Mouse (Mus musculus) midbrain, embryonic 12.5 days (tissue): Measurements from ENCODE around the gene Mycbp2. TPM values are rescaled to one million over a fixed set of nuclear protein-coding genes. Genes with fewer than 3 reads are reported as not detected.

Source experiments
- ATAC-seq: fragments of 200-750 bp; cut with Nextera tagmentation; 2 replicates; pipeline ENCODE4 v1.8.0; 2017; ENCODE audit warnings: low read depth, moderate TSS enrichment, moderate library complexity; ENCODE audit not compliant: low FRiP score
- H3K27ac ChIP-seq: fragments of 300-500 bp; sonication (generic); replicated peaks from 2 replicates; pipeline ENCODE4 v1.5.1; 2016; ENCODE audit warnings: mild to moderate bottlenecking
- H3K27me3 ChIP-seq: fragments of 300-500 bp; sonication (generic); 2 replicates; pipeline ENCODE4 v1.6.1; 2016; ENCODE audit warnings: mild to moderate bottlenecking
- H3K36me3 ChIP-seq: fragments of 300-500 bp; sonication (generic); 2 replicates; pipeline ENCODE4 v1.6.1; 2016
- H3K4me1 ChIP-seq: fragments of 300-500 bp; sonication (generic); 2 replicates; pipeline ENCODE4 v1.6.1; 2016
- H3K4me2 ChIP-seq: fragments of 300-500 bp; sonication (generic); replicated peaks from 2 replicates; pipeline ENCODE4 v1.6.1; 2016; ENCODE audit warnings: mild to moderate bottlenecking, moderate library complexity
- H3K4me3 ChIP-seq: fragments of 300-500 bp; sonication (generic); 2 replicates; pipeline ENCODE4 v1.5.1; 2016; ENCODE audit warnings: mild to moderate bottlenecking
- H3K9ac ChIP-seq: fragments of 300-500 bp; sonication (generic); replicated peaks from 2 replicates; pipeline ENCODE4 v1.6.1; 2016; ENCODE audit warnings: mild to moderate bottlenecking, moderate library complexity
- H3K9me3 ChIP-seq: fragments of 300-500 bp; sonication (generic); 2 replicates; pipeline ENCODE4 v1.6.1; 2016; ENCODE audit warnings: mild to moderate bottlenecking
- WGBS: fragments of 180-500 bp; shearing (Covaris S2); methylation state at CpG from one replicate; pipeline ENCODE4 v1.1.7; 2016; 5-methylcytosine and 5-hydroxymethylcytosine counted together
- polyA plus RNA-seq: library from polyadenylated mRNA; unstranded; fragments of >200 nt; fragmentation: Nextera tagmentation; extraction: Ambion mirVana; gene quantifications from 2 replicates; pipeline ENCODE4 v1.2.1, GENCODE M21; 2016

Mycbp2 gene
- 34.4 and 37.1 TPM in 2 replicates for polyA plus RNA-seq

DNA sequence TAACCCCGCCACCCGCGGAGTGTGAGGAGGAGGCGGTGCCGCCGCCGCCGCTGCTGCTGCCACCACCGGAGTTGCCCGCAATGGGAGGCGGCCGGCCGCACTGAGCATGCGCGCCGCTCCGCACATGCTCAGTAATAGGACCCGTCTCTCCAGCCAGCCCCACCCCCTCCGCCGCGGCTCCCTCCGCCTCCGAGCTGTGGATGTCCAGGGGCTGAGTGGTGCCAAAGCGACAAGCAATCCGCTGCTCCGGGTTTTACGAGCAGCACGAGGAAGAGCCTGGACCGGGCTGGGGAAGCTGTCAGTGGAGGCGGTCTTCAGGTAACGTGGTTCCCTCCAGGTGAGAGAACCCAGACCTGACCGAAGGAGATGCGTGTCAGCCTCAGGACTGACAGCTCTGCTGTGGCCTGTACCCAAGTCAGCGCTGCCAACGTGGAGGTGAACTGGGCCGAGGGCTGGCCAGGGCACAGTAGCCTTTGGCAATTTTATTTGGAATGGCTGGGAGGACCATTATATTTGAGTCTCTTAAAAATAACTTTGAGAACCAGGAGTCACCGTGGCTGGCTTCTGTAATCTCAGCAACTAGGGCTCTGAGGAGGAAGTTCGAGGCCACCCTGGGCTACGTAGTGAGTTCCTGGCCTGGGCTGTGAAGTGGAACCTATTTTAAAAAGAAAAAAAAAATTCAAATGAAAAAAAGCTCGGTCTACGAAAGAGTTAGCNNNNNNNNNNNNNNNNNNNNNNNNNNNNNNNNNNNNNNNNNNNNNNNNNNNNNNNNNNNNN lies at the start of gene Mycbp2:
TSS of gene Mycbp2 (minus strand) at position 86 of the 777 bp plus-strand sequence.
- Histone ChIP-seq H3K4me2 (peak within 1 kb of the TSS; percentile 77), H3K4me3 (peak within 1 kb of the TSS; percentile 85), H3K27ac (peak within 1 kb of the TSS; percentile 97), H3K4me1 (peaks cover 21% of the 10 kb centered on the region), H3K27me3 (no peaks in the 10 kb centered on the region), H3K36me3 (no peaks in the 10 kb centered on the region), H3K9ac (peak within 1 kb of the TSS; percentile 86), H3K9me3 (no peaks in the 10 kb centered on the region)
- WGBS, result 5% methylated on average over 39 of the region's 41 CpGs
- peak; percentile 98 for ATAC-seq

DNA sequence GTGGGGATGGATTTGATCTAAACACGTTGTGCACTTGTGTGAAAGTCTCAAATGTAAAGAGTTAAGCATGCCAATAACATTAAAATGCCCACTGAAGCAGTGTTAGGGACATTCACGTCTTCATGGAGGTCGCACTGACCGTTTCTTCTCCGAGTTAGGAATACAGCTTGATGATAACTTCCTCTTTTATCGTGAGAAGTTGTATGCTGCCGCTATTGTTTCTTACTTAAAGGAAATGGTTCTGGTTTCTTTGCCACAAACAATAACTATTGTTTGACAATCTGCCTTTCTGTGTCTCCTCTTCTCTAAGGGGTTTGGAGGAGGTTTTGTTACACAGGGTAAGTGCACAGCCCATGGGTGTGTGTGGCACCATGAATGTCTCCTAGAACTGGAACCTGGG lies 45.8 kb upstream of the Mycbp2 start:
- Histone ChIP-seq H3K9me3 (no peaks in the 10 kb centered on the region), H3K9ac (no peak overlapping the region), H3K4me2 (no peak overlapping the region), H3K4me3 (no peak overlapping the region), H3K27me3 (no peaks in the 10 kb centered on the region), H3K27ac (no peak overlapping the region), H3K4me1 (no peaks in the 10 kb centered on the region), H3K36me3 (no peaks in the 10 kb centered on the region)
- 68% methylated on average over 7 of the region's 7 CpGs for WGBS
- no peak for ATAC-seq

DNA sequence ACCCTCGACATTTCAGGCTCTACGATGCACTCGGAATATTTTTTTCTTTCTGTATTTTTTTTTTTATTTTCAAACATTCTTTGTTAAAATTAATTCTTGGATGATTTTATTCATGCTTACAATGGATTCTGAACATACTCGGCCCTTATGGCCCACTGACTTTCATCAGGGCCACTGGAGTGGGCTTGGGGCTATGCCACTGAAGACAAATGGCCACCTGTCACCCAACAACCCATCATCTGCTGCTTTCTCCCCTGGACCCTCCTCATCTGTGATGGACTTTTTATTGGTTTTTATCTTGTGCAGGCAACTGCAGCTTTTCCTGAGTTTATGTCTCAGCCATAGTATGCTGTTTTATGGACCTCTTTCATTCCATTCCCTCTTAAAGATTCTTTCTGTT lies 40.8 kb upstream of the Mycbp2 start:
- H3K9ac ChIP-seq, result no peak overlapping the region
- no peak for ATAC-seq
- H3K36me3 ChIP-seq, result no peaks in the 10 kb centered on the region
- no peak overlapping the region for H3K27ac ChIP-seq
- no peak overlapping the region for H3K4me3 ChIP-seq
- WGBS, result 88% methylated on average over 4 of the region's 4 CpGs
- no peaks in the 10 kb centered on the region for H3K4me1 ChIP-seq
- no peaks in the 10 kb centered on the region for H3K9me3 ChIP-seq
- no peak overlapping the region for H3K4me2 ChIP-seq
- no peaks in the 10 kb centered on the region for H3K27me3 ChIP-seq

DNA sequence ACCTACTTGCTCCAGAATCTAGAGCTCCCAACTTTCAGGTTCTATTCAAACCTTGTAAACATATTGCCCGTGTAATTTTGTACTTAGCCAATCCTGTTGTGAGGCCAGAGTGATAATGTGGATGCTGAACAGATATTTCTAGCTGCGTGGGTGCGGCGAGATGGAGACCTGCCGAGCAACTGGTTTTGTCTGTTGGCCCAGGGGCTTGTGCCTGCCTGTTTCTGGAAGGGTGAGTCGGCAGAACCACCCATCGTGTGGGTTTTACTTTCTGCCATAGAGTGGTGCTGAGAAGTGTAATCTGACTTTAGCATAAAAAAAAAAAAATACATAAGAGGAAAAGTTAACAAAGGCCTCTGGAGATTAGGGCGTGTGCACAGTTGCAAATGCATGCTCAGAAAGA lies 40.3 kb upstream of the Mycbp2 start:
- 79% methylated on average over 8 of the region's 8 CpGs for WGBS
- ATAC-seq, result no peak

DNA sequence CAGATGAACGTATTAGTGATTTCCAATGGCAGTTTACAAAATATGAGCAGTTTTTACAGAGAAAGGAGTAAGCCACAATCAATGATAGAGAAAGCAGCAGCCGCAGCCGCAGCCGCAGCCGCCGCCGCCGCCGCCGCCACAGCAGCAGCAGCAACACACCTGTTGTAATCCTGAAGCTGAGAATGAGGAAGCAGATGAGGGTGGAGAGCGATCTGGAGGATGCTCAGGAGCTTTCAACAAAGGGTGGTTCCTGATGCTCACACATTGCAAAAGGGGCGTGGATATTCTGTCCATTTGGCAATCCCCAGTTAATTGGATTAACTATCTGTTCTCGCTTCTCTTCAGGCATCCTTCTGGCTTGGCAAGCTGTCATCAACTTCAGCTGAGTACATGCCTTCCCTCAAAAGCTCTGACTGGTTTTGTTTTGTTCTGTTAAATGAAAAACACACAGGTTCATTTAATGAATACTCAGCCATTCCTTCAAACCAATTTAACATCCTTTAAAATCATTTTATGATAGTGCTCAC lies 38.5 kb upstream of the Mycbp2 start:
- no peak overlapping the region for H3K9ac ChIP-seq
- 66% methylated on average over 13 of the region's 13 CpGs for WGBS
- H3K36me3 ChIP-seq, result no peaks in the 10 kb centered on the region
- no peak overlapping the region for H3K4me2 ChIP-seq
- H3K4me1 ChIP-seq, result no peaks in the 10 kb centered on the region
- H3K27me3 ChIP-seq, result no peaks in the 10 kb centered on the region
- no peak for ATAC-seq
- H3K27ac ChIP-seq, result no peak overlapping the region
- no peak overlapping the region for H3K4me3 ChIP-seq
- no peaks in the 10 kb centered on the region for H3K9me3 ChIP-seq

More for the DNA sequence above, 40.3 kb upstream of the Mycbp2 start:
- H3K36me3 ChIP-seq, result no peaks in the 10 kb centered on the region
- H3K27me3 ChIP-seq, result no peaks in the 10 kb centered on the region
- no peaks in the 10 kb centered on the region for H3K4me1 ChIP-seq
- H3K27ac ChIP-seq, result no peak overlapping the region
- no peaks in the 10 kb centered on the region for H3K9me3 ChIP-seq
- no peak overlapping the region for H3K9ac ChIP-seq
- H3K4me2 ChIP-seq, result no peak overlapping the region
- no peak overlapping the region for H3K4me3 ChIP-seq

DNA sequence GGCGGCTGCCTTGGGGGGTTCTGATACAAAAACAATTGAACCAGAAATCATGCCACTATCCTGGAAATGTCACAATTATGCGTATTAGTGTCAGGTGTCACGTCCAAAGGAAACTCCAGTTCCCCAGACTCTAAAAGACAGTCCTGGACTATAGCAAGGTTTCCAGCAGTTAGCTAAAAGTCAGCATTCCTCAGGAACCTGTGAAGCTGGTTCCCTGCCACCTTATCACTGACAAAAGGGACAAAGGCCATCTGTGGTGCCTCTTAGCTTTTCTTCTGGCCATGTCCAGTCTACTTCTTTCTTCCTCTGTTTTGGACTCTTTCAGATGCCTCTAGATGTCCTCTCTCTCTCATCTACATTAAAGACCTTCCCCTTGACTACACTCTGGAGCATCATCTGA lies 32.1 kb upstream of the Mycbp2 start:
- Histone ChIP-seq H3K9me3 (no peaks in the 10 kb centered on the region), H3K4me2 (no peak overlapping the region), H3K27me3 (no peaks in the 10 kb centered on the region), H3K36me3 (no peaks in the 10 kb centered on the region), H3K4me3 (no peak overlapping the region), H3K9ac (no peak overlapping the region), H3K4me1 (no peaks in the 10 kb centered on the region), H3K27ac (no peak overlapping the region)
- no peak for ATAC-seq
- 79% methylated on average over 3 of the region's 3 CpGs for WGBS

DNA sequence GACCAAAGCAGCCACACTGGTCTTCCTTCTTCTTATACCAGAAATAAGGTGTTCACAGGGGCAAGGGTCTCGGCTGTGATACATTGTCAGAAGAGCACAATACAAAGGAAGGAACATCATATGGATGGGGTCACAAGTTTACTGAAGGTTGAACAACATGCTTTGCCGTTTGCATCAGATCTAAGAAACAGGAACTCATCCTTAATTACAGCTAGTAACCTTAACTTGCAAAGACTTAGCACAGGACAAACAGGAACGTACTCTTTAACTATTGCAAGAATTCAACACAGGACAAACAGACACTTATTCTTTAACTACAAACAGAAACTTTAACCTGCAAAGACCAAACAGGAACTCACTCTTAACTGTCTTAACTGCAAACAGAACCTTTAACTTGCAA lies 30.2 kb upstream of the Mycbp2 start:
- no peaks in the 10 kb centered on the region for H3K4me1 ChIP-seq
- no peak overlapping the region for H3K4me2 ChIP-seq
- H3K36me3 ChIP-seq, result no peaks in the 10 kb centered on the region
- H3K27ac ChIP-seq, result no peak overlapping the region
- no peaks in the 10 kb centered on the region for H3K27me3 ChIP-seq
- H3K9me3 ChIP-seq, result no peaks in the 10 kb centered on the region
- H3K4me3 ChIP-seq, result no peak overlapping the region
- ATAC-seq, result no peak
- no peak overlapping the region for H3K9ac ChIP-seq
- WGBS, result 85% methylated on average over 3 of the region's 3 CpGs

DNA sequence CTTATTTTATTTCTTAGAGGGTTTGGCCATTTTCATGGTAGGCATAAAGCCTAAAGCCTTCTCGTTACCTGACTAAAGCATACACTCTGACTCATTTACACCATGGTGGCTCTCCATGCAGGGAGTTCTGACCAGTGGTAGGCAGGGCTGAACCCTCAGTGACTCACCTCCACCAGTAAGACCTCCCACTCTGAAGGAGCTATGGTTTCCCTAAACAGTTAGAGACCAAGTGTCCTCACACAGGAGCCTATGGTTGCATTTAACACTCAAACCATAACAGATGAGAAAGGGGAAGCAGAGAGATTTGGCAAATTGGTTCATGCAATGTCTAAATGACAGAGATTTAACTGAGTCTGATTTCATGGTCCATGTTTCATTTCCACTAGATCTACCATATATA lies 28.9 kb upstream of the Mycbp2 start:
- no peaks in the 10 kb centered on the region for H3K9me3 ChIP-seq
- 97% methylated on average over 1 of the region's 1 CpGs for WGBS
- H3K4me1 ChIP-seq, result no peaks in the 10 kb centered on the region
- no peak for ATAC-seq
- H3K36me3 ChIP-seq, result no peaks in the 10 kb centered on the region
- no peak overlapping the region for H3K27ac ChIP-seq
- H3K27me3 ChIP-seq, result no peaks in the 10 kb centered on the region
- no peak overlapping the region for H3K4me3 ChIP-seq
- no peak overlapping the region for H3K9ac ChIP-seq
- no peak overlapping the region for H3K4me2 ChIP-seq

DNA sequence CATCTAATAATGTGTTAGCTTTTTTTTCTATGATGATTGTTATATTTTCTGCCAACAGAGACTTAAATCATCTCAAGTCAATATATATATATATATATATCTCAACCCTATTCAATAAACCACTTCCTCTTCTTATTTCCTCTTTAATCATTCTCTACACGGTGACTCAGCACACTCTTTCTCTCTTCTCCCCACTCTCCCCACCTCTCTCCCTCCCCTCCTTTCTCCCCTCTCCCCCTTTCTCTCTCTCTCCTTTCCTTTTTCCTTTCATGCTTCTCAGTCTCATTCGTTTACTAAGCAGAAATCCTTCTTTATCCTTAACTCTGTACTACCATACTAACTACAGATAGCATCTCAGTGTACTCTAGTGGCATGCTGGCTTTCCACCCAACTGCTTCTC lies 16.6 kb upstream of the Mycbp2 start:
- Histone ChIP-seq H3K4me2 (no peak overlapping the region), H3K9ac (no peak overlapping the region)

DNA sequence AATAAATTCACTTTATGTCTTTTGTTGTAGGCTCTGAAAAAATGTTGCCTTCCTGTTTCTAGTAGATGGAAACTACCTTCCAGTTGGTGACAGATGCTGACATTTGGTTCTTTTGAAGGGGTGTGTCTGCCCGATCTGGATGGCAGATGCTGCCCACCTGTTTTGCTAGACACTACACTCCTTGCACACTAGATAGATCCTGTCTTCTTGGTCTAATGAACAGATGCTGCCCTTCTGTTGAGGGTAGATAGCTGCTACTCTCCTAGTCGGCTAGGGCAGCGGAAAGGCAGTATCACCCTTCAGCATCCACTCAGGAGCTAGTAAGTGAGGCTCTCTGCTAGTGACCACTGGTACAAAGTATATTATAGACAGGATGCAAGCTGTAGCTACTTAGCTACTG lies 9.5 kb upstream of the Mycbp2 start:
- Histone ChIP-seq H3K36me3 (no peaks in the 10 kb centered on the region), H3K9me3 (no peaks in the 10 kb centered on the region), H3K9ac (no peak overlapping the region), H3K4me3 (no peak overlapping the region), H3K4me1 (peaks cover 7% of the 10 kb centered on the region; the same call in 1 of the 2 replicates), H3K27me3 (no peaks in the 10 kb centered on the region), H3K27ac (no peak overlapping the region), H3K4me2 (no peak overlapping the region)
- no peak for ATAC-seq
- WGBS, result 78% methylated on average over 3 of the region's 3 CpGs

More for the DNA sequence above, 16.6 kb upstream of the Mycbp2 start:
- Histone ChIP-seq H3K9me3 (no peaks in the 10 kb centered on the region), H3K4me1 (no peaks in the 10 kb centered on the region), H3K27ac (no peak overlapping the region), H3K27me3 (no peaks in the 10 kb centered on the region), H3K36me3 (no peaks in the 10 kb centered on the region), H3K4me3 (no peak overlapping the region)
- no peak for ATAC-seq
- 55% methylated on average over 2 of the region's 2 CpGs for WGBS

DNA sequence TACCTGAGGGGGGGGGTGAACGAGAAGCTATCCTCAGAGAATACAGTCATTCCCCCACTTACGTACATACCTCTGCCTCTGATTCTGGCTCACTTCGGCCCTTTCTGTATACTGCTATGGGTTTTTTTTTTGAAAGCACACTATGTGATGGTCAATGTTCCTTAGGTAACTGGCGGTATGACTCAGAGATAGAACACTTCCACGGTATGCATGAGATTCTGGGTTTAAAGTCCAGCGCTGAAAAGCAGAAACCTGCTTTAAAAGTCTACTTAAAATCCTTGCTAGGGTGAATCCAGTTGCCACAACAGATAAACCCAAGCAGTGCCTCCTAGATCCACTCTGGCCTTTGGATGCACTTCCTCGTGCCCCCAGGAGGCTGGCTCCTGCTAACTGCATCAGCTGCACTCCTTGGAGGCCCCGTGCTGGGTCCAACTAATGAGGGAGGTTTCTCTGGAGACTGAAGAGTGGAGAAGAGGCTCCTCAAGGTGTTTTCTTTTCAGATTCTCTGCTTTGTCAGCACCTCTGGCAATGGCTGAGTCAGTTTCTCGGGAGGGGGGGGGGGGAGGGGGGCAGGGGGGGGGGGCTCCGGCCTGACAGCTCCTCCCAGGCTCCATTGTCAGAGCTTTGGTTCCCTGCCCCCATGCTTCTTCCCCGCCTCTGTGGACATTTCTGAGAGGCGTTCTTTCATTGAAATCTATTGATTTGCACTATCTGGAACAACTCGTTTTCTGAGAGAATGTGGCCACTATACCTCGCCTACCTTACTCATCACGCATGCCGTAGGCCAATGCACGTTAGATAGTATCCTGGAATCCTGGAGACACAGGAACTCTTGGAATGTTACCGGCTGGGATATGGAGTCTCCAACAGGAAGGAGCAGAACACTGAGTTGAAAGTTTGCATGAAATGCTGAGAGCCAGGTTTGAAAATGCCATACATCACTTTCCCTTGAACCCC lies 8.1 kb upstream of the Mycbp2 start:
- H3K27me3 ChIP-seq, result no peaks in the 10 kb centered on the region
- H3K9me3 ChIP-seq, result no peaks in the 10 kb centered on the region
- no peak for ATAC-seq
- H3K9ac ChIP-seq, result no peak overlapping the region
- WGBS, result 32% methylated on average over 16 of the region's 18 CpGs
- peak overlapping the region; percentile 28; the same call in 1 of the 2 replicates for H3K4me2 ChIP-seq
- peaks cover 10% of the 10 kb centered on the region; the same call in 1 of the 2 replicates for H3K4me1 ChIP-seq
- no peaks in the 10 kb centered on the region for H3K36me3 ChIP-seq
- H3K4me3 ChIP-seq, result no peak overlapping the region
- no peak overlapping the region for H3K27ac ChIP-seq
